Mouse (Mus musculus) inflammation-experienced regulatory T-cells, adult 6 months (primary cell): ENCODE data around the gene Avpi1. TPM values are rescaled to one million over a fixed set of nuclear protein-coding genes. Genes with fewer than 3 reads are reported as not detected.

ENCODE experiments used
- ATAC-seq: one replicate; pipeline ENCODE4 v1.8.0; 2017
- polyA plus RNA-seq, 3 experiments: library from polyadenylated mRNA; unstranded; fragments of 100-300 nt; shearing (Covaris generic); gene quantifications; one replicate each; pipeline ENCODE4 v1.2.1; 2017

Avpi1 gene
- polyA plus RNA-seq, 3 experiments from 2014 or later = 6.1 to 12.0 (median 6.8) TPM

- no peak for ATAC-seq
Measured at GRCm38 (mm10) chr19:42144541-42145167, 15.8 kb upstream of the Avpi1 start.

GRCm38 (mm10) chr19:42144067-42144466 is 15.2 kb upstream of the Avpi1 start:
- no peak for ATAC-seq

DNA sequence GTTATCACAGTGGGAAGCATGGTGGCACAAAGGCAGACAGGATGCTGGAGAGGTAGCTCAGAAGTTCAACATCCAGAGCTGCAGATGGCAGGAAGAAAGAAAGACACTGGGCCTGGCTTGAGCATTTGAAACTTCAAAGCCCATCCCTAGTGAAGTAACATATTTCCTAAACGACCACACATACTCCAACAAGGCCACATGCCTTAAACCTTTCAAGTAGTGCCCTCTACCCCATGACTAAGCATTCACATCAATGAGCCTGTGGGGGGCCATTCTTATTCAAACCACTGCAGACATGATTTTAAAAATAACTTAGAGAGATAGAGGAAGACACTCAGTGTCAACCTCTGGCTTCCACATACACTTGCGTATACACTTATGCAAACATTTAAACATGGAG is 13.9 kb upstream of the Avpi1 start:
- ATAC-seq = no peak

- ATAC-seq = no peak
Measured at GRCm38 (mm10) chr19:42141998-42142397, 13.1 kb upstream of the Avpi1 start.

DNA sequence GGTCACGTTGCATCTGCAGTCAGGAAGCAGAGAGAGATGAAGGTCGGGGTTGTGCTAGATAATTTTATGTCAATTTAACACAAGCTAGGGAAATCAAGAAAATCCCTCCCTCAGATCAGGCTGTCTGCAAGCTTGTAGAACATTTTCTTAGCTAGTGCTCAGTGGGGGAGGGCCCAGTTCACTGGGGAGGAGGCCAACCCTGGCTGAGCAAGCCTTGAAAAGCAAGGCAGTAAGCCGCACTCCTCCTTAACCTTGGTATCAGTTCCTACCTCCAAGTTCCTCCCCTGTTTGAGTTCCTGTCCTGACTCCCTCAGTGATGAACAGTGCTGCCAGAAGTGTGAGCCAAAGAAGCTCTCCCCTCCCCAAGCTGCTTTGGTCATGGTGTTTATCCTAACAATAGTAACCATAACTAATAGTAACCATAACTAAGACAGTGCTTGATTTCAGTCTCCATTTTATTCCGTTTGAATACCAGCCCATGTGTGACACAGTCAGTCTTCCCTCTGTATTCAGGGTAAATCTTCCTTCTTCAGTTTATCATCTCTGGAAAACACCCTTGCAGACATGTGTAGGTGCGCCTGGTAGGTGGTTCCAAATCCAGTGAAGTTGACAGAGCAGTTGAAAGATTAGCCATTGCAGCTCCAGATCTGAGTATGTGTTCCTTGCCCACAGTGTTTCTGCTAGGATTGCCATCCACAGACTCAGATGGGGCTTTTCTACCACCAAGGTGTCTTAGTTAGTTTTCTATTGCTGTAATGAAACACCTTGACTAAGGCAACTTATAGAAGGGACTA is 11.1 kb upstream of the Avpi1 start:
- no peak for ATAC-seq

GRCm38 (mm10) chr19:42138517-42139285 is 9.8 kb upstream of the Avpi1 start:
- no peak for ATAC-seq

DNA sequence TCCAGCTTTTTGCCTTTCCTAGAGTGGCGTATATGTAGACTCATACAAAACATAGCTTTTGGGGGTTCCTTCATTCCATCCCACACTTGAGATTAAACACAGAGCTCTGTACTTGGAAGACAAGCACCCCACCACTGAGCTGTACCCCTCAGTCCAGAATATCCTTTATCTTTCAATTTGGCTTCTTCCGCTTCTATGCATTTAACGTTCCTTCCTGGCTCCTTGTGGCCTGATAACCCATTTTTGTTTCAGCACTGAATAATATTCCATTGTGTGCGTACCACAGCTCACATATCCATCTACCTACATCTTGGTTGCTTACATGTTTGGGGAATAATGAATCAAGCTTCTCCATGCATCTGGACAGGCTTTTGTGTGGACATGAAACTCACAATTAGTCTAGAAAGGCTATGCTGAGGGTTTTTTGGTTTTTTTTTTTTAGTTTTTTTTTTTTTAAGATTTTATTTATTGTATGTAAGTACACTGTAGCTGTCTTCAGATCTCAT is 8.4 kb upstream of the Avpi1 start:
- ATAC-seq = no peak

GRCm38 (mm10) chr19:42136126-42136525 is 7.3 kb upstream of the Avpi1 start:
- ATAC-seq = no peak

DNA sequence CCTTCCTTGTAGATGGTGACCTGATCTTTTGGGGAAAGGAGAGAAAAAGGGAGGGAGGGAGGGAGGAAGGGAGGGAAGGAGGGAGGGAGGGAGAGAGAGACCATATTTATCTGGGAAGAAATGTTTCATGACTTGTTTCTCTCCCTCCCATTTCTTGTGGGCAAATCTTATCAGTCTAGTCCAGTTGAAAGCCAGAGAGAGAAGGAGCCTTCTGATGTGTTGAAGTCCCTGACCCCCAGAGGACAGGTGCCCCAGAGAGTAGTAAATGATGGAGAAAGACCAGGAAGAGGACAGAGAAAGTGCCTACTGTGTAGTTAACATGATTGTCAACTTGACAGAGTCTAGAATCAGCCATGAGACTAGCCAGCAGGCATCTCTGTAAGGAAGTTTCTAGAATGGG is 6.2 kb upstream of the Avpi1 start:
- no peak for ATAC-seq

DNA sequence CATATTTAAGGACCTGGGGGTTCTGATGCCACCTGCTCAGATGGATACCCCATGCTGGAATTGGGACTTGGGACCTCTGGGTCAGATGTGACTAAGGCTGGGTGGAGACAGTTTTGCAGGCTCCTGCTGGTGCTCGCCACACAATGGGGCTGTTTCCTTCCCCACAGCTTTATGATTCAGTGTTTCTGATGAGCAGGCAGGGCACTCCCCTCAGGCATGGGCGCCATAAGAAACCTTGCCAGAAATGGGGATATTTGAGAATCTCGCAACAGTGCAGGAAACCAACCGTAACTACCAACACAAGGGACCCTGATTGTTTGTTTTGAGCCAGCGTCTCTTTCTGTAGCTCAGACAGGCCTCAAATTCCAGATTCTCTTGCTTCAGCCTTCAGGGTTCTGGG is 2.2 kb upstream of the Avpi1 start:
- ATAC-seq = no peak

GRCm38 (mm10) chr19:42130294-42130606 is 1.4 kb upstream of the Avpi1 start:
- no peak for ATAC-seq

DNA sequence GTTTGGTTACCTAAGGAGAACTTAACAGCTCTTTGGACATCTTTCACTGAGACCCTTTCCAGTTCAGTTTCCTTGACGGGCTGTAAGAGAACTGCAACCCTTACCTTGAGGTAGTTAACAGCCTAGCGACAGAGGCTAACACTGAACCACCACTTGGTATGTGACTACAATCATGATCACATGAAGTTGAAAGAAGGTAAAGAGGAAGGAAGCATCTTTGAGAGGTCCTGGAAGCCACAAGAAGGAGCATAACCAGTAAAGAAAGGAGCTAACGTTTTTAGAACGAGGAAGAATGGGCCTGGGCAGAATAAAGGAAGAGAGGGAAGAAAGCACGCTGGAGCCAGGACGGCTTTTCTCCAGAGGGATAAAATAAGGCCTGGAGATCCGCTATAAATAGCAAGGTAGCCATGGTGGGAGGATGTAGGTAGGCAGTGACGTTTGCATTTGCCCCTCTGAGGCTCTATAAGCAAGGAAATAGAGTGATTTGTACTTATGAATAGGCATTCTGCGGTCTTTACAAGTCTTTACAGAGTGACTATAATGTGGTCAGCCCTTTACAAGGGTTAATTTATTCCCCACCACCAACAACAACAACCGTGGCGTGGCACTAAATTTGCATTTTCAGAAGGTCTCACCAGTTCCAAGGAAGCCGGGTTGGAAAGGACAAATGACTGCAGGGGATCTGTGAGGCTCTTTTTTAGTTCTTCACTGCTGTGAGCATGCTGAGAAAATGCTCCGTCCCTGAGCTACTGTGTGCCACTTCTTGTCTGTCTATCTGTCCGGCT is 842 bp upstream of the Avpi1 start:
- ATAC-seq = peak; percentile 20

GRCm38 (mm10) chr19:42128052-42128740 is 663 bp downstream of the Avpi1 start:
- ATAC-seq = no peak

DNA sequence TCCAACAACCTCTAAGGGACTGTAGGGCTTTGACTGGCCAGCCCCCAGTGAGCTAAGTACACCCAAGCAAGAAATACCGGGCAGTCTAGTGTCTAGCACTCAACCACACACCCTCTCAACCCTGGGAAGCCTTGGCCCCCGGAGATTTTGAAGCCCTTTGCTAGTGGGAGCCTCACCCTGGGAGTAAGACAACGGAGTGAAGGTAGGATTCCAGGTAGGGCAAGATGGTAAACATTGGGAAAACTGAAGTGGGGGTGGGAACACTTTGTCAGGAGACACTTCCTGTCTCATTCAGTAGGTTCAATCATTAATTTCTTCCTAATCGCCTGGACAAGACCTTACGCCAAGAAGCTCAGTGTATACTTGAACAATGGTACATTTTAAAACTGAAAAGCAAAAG is 1.8 kb downstream of the Avpi1 start:
- ATAC-seq = no peak

GRCm38 (mm10) chr19:42126219-42126605 is 2.6 kb downstream of the Avpi1 start:
- ATAC-seq = no peak

- ATAC-seq = no peak
Measured at GRCm38 (mm10) chr19:42125501-42126218, 3.2 kb downstream of the Avpi1 start.

DNA sequence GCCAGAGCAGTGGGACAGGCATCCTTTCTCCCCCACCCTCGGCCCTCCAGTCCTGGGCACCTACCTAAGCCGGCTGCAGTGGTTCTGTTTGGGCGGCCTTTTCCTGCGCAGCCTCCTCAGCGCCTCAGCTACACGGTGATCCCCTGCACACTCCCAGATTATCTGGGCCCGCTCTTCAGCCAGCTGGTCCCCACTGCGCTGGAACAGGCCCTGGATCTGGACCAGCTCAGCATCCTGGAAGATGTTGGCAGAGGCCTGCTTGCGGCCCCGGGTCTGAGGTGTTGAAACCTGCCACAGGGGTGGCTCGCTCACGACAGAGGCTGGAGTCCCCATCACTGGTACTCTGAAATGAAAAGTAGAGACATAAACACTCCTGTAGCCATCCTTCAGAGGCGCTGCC is 4.2 kb downstream of the Avpi1 start:
- ATAC-seq = no peak

- no peak for ATAC-seq
Measured at GRCm38 (mm10) chr19:42120451-42120850, 8.4 kb downstream of the Avpi1 start.

- no peak for ATAC-seq
Measured at GRCm38 (mm10) chr19:42118596-42118995, 10.3 kb downstream of the Avpi1 start.

DNA sequence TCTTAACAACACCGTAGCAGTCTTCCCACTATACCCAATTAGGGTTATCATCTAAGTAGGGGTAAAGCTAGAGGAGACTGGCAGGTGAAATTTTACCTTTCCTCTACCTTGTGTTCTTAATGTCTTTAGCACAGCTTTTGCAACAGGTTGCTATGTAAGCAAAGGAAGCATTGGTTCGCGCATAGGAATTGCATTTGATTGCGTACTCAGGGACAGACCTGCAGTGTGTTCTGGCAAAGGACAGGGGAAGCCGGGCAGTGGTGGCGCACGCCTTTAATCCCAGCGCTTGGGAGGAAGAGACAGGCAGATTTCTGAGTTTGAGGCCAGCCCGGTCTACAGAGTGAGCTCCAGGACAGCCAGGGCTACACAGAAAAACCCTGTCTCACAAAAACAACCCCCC is 10.7 kb downstream of the Avpi1 start:
- ATAC-seq = no peak

GRCm38 (mm10) chr19:42115783-42116335 is 13.0 kb downstream of the Avpi1 start:
- ATAC-seq = no peak
